Mouse (Mus musculus) megakaryocyte, embryonic 14.5 days (primary cell): ENCODE data around the gene Mthfd1l. TPM values are rescaled to one million over a fixed set of nuclear protein-coding genes. Genes with fewer than 3 reads are reported as not detected.

Experiments used
- H3K27me3 ChIP-seq: replicated peaks from 2 replicates; pipeline ENCODE3; 2012; ENCODE audit warnings: inconsistent platforms
- H3K36me3 ChIP-seq: replicated peaks from 2 replicates; pipeline ENCODE3; 2012; ENCODE audit warnings: low read length, inconsistent platforms, mixed read lengths
- H3K4me1 ChIP-seq: 2 replicates; pipeline ENCODE4 v1.6.1; 2012; ENCODE audit warnings: inconsistent platforms
- H3K4me3 ChIP-seq: replicated peaks from 2 replicates; pipeline ENCODE3; 2012; ENCODE audit warnings: moderate library complexity, mild to moderate bottlenecking, inconsistent platforms
- H3K9me3 ChIP-seq: 2 replicates; pipeline ENCODE4 v1.6.1; 2012; ENCODE audit warnings: inconsistent platforms
- FLI1 ChIP-seq: IDR thresholded peaks from 2 replicates; pipeline ENCODE4 v1.6.1; 2012; ENCODE audit warnings: low read length, inconsistent platforms, mixed read lengths
- GATA1 ChIP-seq: IDR thresholded peaks from 3 replicates; pipeline ENCODE4 v1.6.1; 2012; ENCODE audit warnings: mixed read lengths, low read length, inconsistent platforms, borderline replicate concordance
- polyA plus RNA-seq: library from polyadenylated mRNA; stranded (reverse); fragments of >175 nt; gene quantifications from 2 replicates; pipeline ENCODE4 v1.2.3, GENCODE M21; 2012; ENCODE audit warnings: low replicate concordance; ENCODE audit not compliant: insufficient read depth

The Mthfd1l gene
- polyA plus RNA-seq, 1 experiment, result 11.9 TPM

DNA sequence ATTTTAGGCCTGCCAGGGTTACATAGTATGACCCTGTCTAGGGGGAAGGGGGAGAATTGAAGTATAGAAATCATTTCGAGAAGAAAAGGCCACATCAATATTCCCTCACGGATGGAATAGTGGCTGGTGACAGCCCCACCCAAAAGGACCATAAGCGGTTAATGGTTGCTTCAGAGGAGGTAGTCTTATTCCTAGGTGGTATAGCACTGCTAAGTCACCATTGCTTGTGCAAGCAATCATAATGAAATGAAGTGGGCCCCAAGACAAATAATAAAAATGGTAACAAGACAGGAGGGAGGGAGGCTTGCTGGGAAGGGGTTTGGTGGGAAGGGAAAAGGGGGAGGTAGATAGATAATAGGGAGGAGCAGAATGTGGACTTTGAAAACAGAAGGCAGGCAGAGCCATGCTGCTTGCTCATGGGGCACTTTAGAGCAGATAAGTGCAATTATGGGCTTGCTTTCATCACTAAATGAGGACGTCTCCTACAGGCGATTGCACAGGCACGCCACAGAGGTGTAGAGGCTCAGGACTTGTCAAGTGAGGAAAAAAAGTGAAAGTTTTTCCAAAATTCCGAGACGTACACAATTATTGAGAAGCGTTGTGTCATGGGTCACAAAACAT is 105.4 kb downstream of the Mthfd1l start:
- H3K36me3 ChIP-seq, result peaks cover 54% of the 10 kb centered on the region
- no peaks in the 10 kb centered on the region for H3K9me3 ChIP-seq
- TF ChIP-seq GATA1 (no peak), FLI1 (no peak)
- peaks cover 37% of the 10 kb centered on the region for H3K4me1 ChIP-seq
- H3K4me3 ChIP-seq, result no peak overlapping the region
- no peaks in the 10 kb centered on the region for H3K27me3 ChIP-seq

DNA sequence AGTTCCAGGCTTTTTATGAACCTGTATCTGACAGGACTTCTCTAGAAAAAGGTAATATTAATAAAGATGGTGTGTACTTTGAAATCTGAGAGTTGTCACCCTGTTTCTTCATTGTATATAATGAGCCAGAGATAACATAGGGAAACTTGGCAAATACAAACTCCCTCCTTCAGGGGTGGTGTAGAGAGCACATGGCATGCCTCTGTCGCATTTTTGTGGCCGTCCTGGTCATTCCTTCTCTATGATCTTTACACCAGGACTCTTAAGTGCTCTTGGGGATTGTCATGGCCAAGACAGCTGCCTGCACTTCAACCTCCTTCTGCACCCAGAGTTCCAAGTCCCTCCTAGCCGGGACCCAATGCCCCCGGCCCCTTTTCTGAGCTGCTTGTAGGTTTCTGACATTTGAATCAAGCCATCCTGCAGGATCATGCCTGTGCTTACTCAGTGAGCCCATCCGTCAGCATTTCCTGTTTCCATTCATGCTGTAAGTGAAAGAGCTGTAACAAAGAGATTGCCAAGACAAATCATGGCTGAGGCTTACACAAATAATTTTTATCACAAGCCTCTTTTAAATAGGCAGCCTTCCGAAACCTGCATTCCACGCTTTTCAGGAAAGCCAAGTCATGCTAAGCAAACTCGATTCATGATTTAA is 106.2 kb downstream of the Mthfd1l start:
- Histone ChIP-seq H3K27me3 (no peaks in the 10 kb centered on the region), H3K9me3 (no peaks in the 10 kb centered on the region), H3K36me3 (peaks cover 56% of the 10 kb centered on the region), H3K4me1 (peaks cover 37% of the 10 kb centered on the region), H3K4me3 (no peak overlapping the region)
- no peak for TF ChIP-seq FLI1
- TF ChIP-seq GATA1, result no peak

DNA sequence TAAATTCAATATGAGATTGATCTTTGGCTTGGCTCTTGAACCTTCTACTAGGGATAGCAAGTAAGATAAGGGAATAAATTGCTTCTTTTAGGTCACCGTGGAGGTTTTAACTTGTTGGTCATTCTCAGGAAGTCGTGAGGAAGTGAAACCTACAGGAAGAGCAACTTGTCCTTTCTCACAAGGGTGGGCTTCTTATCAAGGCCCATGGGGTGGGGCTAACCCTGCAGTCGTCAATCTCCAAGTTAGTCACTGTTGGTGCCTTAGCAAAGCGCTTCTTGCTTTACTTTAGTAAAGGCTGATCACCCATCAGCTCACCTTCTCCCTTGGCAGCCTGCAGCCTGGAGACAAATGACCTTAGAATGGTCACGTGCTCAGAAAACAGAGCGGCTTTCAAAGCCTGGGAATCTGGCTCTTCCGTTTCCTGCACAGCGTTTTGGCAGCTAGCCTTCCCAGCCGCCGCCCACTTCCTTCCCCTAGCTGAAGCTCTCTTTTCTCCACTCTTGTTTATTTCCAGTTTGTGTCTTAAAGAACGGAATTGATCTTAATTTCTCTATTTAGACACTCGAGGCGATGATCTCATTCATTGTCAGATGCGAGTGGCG is 106.8 kb downstream of the Mthfd1l start:
- Histone ChIP-seq H3K36me3 (peaks cover 59% of the 10 kb centered on the region), H3K9me3 (no peaks in the 10 kb centered on the region), H3K4me3 (peak overlapping the region; percentile 30), H3K27me3 (no peaks in the 10 kb centered on the region), H3K4me1 (peaks cover 37% of the 10 kb centered on the region)
- no peak for TF ChIP-seq FLI1
- no peak for TF ChIP-seq GATA1

DNA sequence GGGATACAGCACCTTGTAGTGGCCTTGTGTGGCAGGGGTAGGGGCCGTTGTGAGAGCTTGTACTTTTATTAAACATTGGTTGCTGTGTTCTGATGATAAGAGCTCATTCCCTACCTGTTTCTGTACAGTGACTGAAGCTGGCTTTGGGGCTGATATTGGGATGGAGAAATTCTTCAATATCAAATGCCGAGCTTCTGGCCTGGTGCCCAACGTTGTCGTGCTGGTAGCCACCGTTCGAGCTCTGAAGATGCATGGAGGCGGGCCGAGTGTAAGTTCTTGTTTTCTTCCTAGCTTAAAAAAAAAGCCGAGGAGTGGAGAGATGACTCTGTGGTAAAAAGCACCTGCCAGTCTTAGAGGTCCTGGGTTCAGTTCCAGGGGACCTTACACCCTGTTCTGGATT is 110.7 kb downstream of the Mthfd1l start:
- TF ChIP-seq GATA1 (no peak), FLI1 (no peak)
- no peaks in the 10 kb centered on the region for H3K27me3 ChIP-seq
- no peak overlapping the region for H3K4me3 ChIP-seq
- H3K36me3 ChIP-seq, result peaks cover 73% of the 10 kb centered on the region
- H3K4me1 ChIP-seq, result peaks cover 19% of the 10 kb centered on the region
- no peaks in the 10 kb centered on the region for H3K9me3 ChIP-seq

DNA sequence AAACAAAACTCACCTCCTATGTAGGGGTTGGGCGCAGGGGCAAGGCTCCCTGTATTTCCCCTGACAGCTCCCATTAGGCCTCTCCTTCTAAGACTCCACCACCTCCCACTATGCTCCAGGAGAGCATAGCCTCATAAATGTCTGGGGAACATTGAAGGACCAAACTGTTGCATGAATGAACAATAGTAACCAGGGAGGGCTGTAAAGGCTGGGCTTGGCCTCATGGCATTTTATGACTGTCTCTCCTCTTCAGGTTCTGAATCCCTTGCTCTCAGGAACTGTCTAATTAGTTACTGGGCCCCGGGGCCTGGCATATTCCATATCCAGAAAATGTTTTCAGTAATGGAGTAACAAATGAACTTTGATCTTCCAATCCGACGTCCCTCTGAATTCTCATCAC is 112.0 kb downstream of the Mthfd1l start:
- no peak overlapping the region for H3K4me3 ChIP-seq
- H3K27me3 ChIP-seq, result no peaks in the 10 kb centered on the region
- no peaks in the 10 kb centered on the region for H3K9me3 ChIP-seq
- peaks cover 86% of the 10 kb centered on the region for H3K36me3 ChIP-seq
- peaks cover 6% of the 10 kb centered on the region for H3K4me1 ChIP-seq
- TF ChIP-seq GATA1, result no peak
- TF ChIP-seq FLI1, result no peak

DNA sequence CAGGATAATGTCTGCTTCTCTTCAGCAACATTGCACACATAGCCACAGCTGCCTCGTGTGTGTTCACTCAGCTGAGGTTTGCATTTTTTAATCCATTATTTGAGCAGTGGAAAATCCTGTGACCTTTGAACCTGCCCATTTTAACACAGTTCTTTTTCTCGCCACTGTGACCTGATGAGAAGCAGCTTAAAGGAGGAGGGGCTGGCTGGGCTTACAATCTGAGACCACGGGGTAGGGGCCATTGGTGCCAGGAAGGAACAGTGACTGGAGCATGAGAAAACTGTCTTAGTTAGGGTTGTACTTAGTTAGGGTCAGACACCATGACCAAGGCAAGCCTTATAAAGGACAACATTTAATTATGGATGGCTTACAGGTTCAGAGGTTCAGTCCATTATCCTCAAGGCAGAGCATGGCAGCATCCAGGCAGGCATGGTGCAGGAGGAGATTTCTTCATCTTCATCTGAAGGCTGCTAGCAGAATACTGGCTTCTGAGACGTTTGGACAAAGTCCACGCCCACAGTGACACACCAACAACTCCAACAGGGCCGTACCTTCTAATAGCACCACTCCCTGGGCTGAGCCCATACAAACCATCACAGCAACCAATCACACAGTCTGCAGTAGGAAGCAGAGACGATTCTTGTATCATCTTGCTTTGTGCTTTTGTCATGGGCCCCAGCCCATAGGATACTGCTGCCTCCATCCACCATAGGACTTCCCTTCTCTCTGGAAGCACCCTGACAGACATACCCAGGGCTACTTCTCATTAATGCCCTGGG is 112.6 kb downstream of the Mthfd1l start:
- H3K27me3 ChIP-seq, result no peaks in the 10 kb centered on the region
- no peak overlapping the region for H3K4me3 ChIP-seq
- no peaks in the 10 kb centered on the region for H3K9me3 ChIP-seq
- TF ChIP-seq FLI1 (no peak), GATA1 (no peak)
- H3K4me1 ChIP-seq, result no peaks in the 10 kb centered on the region; the same call in 1 of the 2 replicates
- peaks cover 90% of the 10 kb centered on the region for H3K36me3 ChIP-seq

DNA sequence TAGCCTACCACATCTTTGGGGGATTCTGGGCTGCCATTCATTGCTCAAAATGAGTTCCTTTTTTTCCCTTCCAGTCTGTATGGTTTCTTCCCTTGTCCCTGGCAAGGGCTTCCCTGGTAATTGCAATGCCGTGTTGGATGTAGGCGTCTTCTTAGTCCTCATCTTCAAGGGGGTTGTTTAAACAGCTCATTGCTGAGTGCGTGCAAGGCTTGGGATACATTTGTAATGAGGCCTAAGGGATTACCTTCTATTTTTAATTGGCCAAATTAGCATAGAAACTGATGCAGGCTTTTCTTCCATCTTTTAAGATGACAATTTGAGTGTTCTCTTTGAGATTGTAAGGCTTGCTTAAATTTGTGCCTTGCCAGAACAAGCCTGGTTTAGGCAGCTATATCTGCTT is 114.6 kb downstream of the Mthfd1l start:
- H3K9me3 ChIP-seq, result no peaks in the 10 kb centered on the region
- H3K36me3 ChIP-seq, result peaks cover 97% of the 10 kb centered on the region
- H3K4me3 ChIP-seq, result no peak overlapping the region
- TF ChIP-seq GATA1, result no peak
- no peak for TF ChIP-seq FLI1
- no peaks in the 10 kb centered on the region for H3K27me3 ChIP-seq
- H3K4me1 ChIP-seq, result no peaks in the 10 kb centered on the region; the same call in 1 of the 2 replicates

DNA sequence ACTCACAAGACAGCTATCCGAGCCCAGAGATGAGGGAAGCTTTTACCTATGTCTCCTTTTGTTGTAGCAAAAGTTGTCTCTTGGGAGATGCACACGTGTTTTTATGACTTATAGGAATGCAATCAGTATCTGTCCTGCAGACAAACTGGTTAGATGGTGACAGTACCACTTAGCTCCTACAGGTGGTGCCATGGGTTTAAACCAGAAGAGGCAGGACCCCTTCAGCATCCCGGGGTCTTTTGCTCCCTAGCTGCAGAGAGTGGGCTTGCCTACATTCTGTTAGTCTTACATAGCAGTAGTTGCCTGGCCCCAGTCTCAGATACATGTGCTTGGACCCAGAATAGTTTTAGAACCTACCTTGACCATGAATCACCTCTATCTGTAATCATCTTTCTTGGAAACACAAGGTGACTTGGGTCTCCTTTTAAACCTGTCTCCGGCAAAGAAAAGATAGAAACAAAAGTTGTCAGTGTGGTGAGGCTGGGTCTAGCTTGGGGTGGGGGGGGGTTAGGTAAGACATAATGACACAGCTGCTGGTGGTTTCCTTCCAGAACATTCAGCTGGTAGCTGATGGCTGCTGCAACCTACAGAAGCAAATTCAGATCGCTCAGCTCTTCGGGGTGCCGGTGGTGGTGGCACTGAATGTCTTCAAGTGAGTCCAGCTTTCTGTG is 116.0 kb downstream of the Mthfd1l start:
- Histone ChIP-seq H3K4me3 (no peak overlapping the region), H3K27me3 (no peaks in the 10 kb centered on the region), H3K36me3 (peaks cover 96% of the 10 kb centered on the region), H3K4me1 (no peaks in the 10 kb centered on the region; the same call in 1 of the 2 replicates), H3K9me3 (no peaks in the 10 kb centered on the region)
- TF ChIP-seq GATA1 (no peak), FLI1 (no peak)

DNA sequence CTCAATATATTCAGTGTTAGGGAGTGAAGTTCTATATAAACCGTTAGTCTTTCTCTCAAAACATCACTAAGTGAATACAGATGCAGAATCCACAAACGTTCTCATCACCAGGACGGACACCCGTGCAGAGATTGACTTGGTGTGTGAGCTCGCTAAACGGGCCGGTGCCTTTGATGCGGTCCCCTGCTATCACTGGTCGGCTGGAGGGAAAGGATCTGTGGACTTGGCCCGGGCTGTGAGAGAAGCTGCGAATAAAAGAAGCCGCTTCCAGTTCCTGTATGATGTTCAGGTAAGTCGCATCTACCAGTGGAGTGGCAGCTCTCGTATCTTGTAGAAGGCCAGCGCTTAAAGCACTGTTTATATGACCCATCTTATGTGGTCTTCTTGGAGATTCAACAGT is 117.0 kb downstream of the Mthfd1l start:
- H3K9me3 ChIP-seq, result no peaks in the 10 kb centered on the region
- no peaks in the 10 kb centered on the region for H3K27me3 ChIP-seq
- peaks cover 96% of the 10 kb centered on the region for H3K36me3 ChIP-seq
- H3K4me3 ChIP-seq, result no peak overlapping the region
- TF ChIP-seq GATA1, result no peak
- no peak for TF ChIP-seq FLI1
- H3K4me1 ChIP-seq, result no peaks in the 10 kb centered on the region; the same call in 1 of the 2 replicates
